Mouse (Mus musculus): Measurements from ENCODE around the gene Ofd1. TPM values are rescaled to one million over a fixed set of nuclear protein-coding genes. Genes with fewer than 3 reads are reported as not detected.
A peak's percentile ranks its signal among the peaks of the same experiment; 100 is the strongest.

Ofd1 gene
- polyA plus RNA-seq, 2 experiments, result 1.5 to 1.9 TPM

DNA sequence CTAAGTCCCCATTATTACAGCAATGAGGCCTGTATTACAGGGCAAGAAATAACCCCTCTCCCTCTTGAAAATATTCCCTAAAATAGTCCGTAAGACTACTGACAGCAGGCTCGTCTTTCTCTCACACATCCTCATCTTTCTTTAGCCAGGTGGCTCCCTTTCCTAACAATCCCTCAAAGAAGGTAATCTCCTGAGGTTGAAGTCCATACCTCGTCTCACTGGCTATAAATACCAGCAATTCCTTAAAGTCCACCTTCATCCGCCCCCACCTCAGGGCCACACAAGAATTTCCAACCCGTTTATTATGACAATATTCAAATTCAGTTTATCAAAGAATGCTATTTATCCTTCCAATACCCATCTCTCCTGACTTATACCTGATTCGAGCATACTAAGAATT, 32.1 kb upstream of the Ofd1 start:
- DNase-seq (ENCODE audit: low read depth in 3 of 3, low spot score in 3 of 3), result no peak
- Histone ChIP-seq H3K4me1 (replicated peaks; ENCODE audit: control insufficient read depth in 2 of 2, insufficient read depth in 2 of 2, low read length in 1 of 2) (no peaks in the 10 kb centered on the region; a peak in 1 of 4 replicates), H3K4me2 (ENCODE audit: low read depth) (no peak overlapping the region), H3K27ac (no peak overlapping the region), H3K4me3 (ENCODE audit: insufficient read depth in 1 of 2, low read depth in 2 of 2, low read length in 2 of 2) (no peak overlapping the region), H3K27me3 (ENCODE audit: control insufficient read depth, insufficient read depth, low read length) (no peaks in the 10 kb centered on the region), H3K9me3 (ENCODE audit: control insufficient read depth, low read length) (no peaks in the 10 kb centered on the region), H3K36me3 (replicated peaks; ENCODE audit: control insufficient read depth, insufficient read depth, low read depth) (no peaks in the 10 kb centered on the region; the same call in 1 of the 2 replicates), H3K9ac (replicated peaks) (no peak overlapping the region)
- TF ChIP-seq EP300 (IDR thresholded peaks at IDR 0.05; ENCODE audit: low read depth), result no peak
- TF ChIP-seq CTCF (IDR thresholded peaks at IDR 0.05; ENCODE audit: low read depth), result no peak
- no peak for ATAC-seq (ENCODE audit: insufficient read depth)
- 66% methylated on average over 6 of the region's 6 CpGs for WGBS (ENCODE audit: insufficient replicate concordance)

DNA sequence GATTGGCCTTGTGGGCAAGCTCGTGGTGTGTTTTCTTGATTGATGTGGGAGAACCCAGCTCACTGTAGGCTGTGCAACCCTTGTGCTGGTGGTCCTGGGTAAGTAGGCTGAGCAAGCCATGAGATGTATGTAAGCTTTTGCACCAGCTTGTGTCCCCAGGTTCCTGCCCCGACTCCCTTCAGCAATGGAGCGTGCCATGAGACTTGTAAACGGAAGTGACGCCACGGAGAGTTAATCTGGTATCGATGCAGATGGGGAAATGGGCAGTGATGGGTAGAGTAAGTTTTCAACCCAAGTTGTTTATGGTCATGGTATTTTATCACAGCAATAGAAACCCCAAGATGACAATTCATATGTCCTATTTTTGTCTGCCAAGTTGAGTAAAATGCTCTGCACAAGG, 27.8 kb upstream of the Ofd1 start:
- Histone ChIP-seq H3K9ac (replicated peaks) (no peak overlapping the region), H3K4me3 (ENCODE audit: insufficient read depth in 1 of 2, low read depth in 2 of 2, low read length in 2 of 2) (no peak overlapping the region), H3K36me3 (replicated peaks; ENCODE audit: control insufficient read depth, insufficient read depth, low read depth) (no peaks in the 10 kb centered on the region), H3K4me1 (replicated peaks; ENCODE audit: control insufficient read depth in 2 of 2, insufficient read depth in 2 of 2, low read length in 1 of 2) (no peaks in the 10 kb centered on the region), H3K27ac (no peak overlapping the region), H3K27me3 (ENCODE audit: control insufficient read depth, insufficient read depth, low read length) (no peaks in the 10 kb centered on the region), H3K4me2 (ENCODE audit: low read depth) (no peak overlapping the region), H3K9me3 (ENCODE audit: control insufficient read depth, low read length) (no peaks in the 10 kb centered on the region)
- WGBS (ENCODE audit: insufficient replicate concordance), result 79% methylated on average over 7 of the region's 7 CpGs
- TF ChIP-seq CTCF (IDR thresholded peaks at IDR 0.05; ENCODE audit: low read depth) (no peak), EP300 (IDR thresholded peaks at IDR 0.05; ENCODE audit: low read depth) (no peak)
- DNase-seq (ENCODE audit: low read depth in 3 of 3, low spot score in 3 of 3) (no peak), ATAC-seq (ENCODE audit: insufficient read depth) (no peak)

GRCm38 (mm10) chrX:166455525-166455924, 15.0 kb upstream of the Ofd1 start:
- no peak for DNase-seq (ENCODE audit: low read depth in 3 of 3, low spot score in 3 of 3)
- TF ChIP-seq EP300 (IDR thresholded peaks at IDR 0.05; ENCODE audit: low read depth) (no peak), CTCF (IDR thresholded peaks at IDR 0.05; ENCODE audit: low read depth) (no peak)
- no peak overlapping the region for H3K9ac ChIP-seq (replicated peaks)
- no peaks in the 10 kb centered on the region for H3K27me3 ChIP-seq (ENCODE audit: control insufficient read depth, insufficient read depth, low read length)
- ATAC-seq (ENCODE audit: insufficient read depth), result no peak
- no peak overlapping the region for H3K4me3 ChIP-seq (ENCODE audit: insufficient read depth in 1 of 2, low read depth in 2 of 2, low read length in 2 of 2)
- no peak overlapping the region for H3K27ac ChIP-seq
- H3K9me3 ChIP-seq (ENCODE audit: control insufficient read depth, low read length), result no peaks in the 10 kb centered on the region
- no peak overlapping the region for H3K4me2 ChIP-seq (ENCODE audit: low read depth)
- no peaks in the 10 kb centered on the region for H3K4me1 ChIP-seq (replicated peaks; ENCODE audit: control insufficient read depth in 2 of 2, insufficient read depth in 2 of 2, low read length in 1 of 2)
- WGBS (ENCODE audit: insufficient replicate concordance), result 72% methylated on average over 1 of the region's 1 CpGs
- H3K36me3 ChIP-seq (replicated peaks; ENCODE audit: control insufficient read depth, insufficient read depth, low read depth), result no peaks in the 10 kb centered on the region

GRCm38 (mm10) chrX:166454331-166454730, 13.8 kb upstream of the Ofd1 start:
- no peak for DNase-seq (ENCODE audit: low read depth in 3 of 3, low spot score in 3 of 3)
- no peak overlapping the region for H3K9ac ChIP-seq (replicated peaks)
- no peak overlapping the region for H3K4me2 ChIP-seq (ENCODE audit: low read depth)
- no peak for ATAC-seq (ENCODE audit: insufficient read depth)
- H3K4me1 ChIP-seq (replicated peaks; ENCODE audit: control insufficient read depth in 2 of 2, insufficient read depth in 2 of 2, low read length in 1 of 2), result no peaks in the 10 kb centered on the region
- no peak overlapping the region for H3K4me3 ChIP-seq (ENCODE audit: insufficient read depth in 1 of 2, low read depth in 2 of 2, low read length in 2 of 2)
- 53% methylated on average over 3 of the region's 3 CpGs for WGBS (ENCODE audit: insufficient replicate concordance)
- no peaks in the 10 kb centered on the region for H3K36me3 ChIP-seq (replicated peaks; ENCODE audit: control insufficient read depth, insufficient read depth, low read depth)
- H3K27me3 ChIP-seq (ENCODE audit: control insufficient read depth, insufficient read depth, low read length), result no peaks in the 10 kb centered on the region
- TF ChIP-seq EP300 (IDR thresholded peaks at IDR 0.05; ENCODE audit: low read depth) (no peak), CTCF (IDR thresholded peaks at IDR 0.05; ENCODE audit: low read depth) (peak; percentile 12; the same call in 1 of the 2 replicates)
- no peaks in the 10 kb centered on the region for H3K9me3 ChIP-seq (ENCODE audit: control insufficient read depth, low read length)
- H3K27ac ChIP-seq, result no peak overlapping the region

- no peaks in the 10 kb centered on the region for H3K4me1 ChIP-seq (replicated peaks; ENCODE audit: control insufficient read depth in 2 of 2, insufficient read depth in 2 of 2, low read length in 1 of 2)
- H3K9ac ChIP-seq (replicated peaks), result no peak overlapping the region
- H3K27me3 ChIP-seq (ENCODE audit: control insufficient read depth, insufficient read depth, low read length), result no peaks in the 10 kb centered on the region
- WGBS (ENCODE audit: insufficient replicate concordance), result 47% methylated on average over 6 of the region's 6 CpGs
- DNase-seq (ENCODE audit: low read depth in 3 of 3, low spot score in 3 of 3) (no peak), ATAC-seq (ENCODE audit: insufficient read depth) (no peak)
- TF ChIP-seq EP300 (IDR thresholded peaks at IDR 0.05; ENCODE audit: low read depth) (no peak), CTCF (IDR thresholded peaks at IDR 0.05; ENCODE audit: low read depth) (no peak)
- no peak overlapping the region for H3K4me3 ChIP-seq (ENCODE audit: insufficient read depth in 1 of 2, low read depth in 2 of 2, low read length in 2 of 2)
- H3K4me2 ChIP-seq (ENCODE audit: low read depth), result no peak overlapping the region
- H3K27ac ChIP-seq, result no peak overlapping the region
- no peaks in the 10 kb centered on the region for H3K36me3 ChIP-seq (replicated peaks; ENCODE audit: control insufficient read depth, insufficient read depth, low read depth)
- no peaks in the 10 kb centered on the region for H3K9me3 ChIP-seq (ENCODE audit: control insufficient read depth, low read length)
These were observed 13.0 kb upstream of the Ofd1 start for GRCm38 (mm10) chrX:166453532-166453931.

Data from liver, embryonic 14.5 days (tissue).